Mouse (Mus musculus) layer of hippocampus, adult 11-12 months (tissue): ENCODE results near the gene Poldip2.

Experiments
- DNase-seq: peaks from one replicate; pipeline ENCODE4 v3.0.0; 2022; ENCODE audit warnings: low spot score

Gene Poldip2

GRCm38 (mm10) chr11:78512025-78512957 lies at the start of gene Poldip2, which contains the start of gene Tmem199:
TSS of gene Poldip2 (plus strand) at chr11:78512193.
TSS of gene Tmem199 (minus strand) at chr11:78512172.
- peak; percentile 89 for DNase-seq

- DNase-seq = no peak
These were observed 49.3 kb upstream of the Poldip2 start for GRCm38 (mm10) chr11:78462669-78463068.

GRCm38 (mm10) chr11:78463286-78464036 lies 48.5 kb upstream of the Poldip2 start:
- DNase-seq = no peak

GRCm38 (mm10) chr11:78465116-78465515 lies 46.9 kb upstream of the Poldip2 start:
- no peak for DNase-seq

- DNase-seq = peak; percentile 79
These were observed 46.3 kb upstream of the Poldip2 start, which contains the start of gene Slc46a1 for GRCm38 (mm10) chr11:78465568-78466180. TSS of gene Slc46a1 (plus strand) at chr11:78465697.

GRCm38 (mm10) chr11:78466242-78466912 lies 45.6 kb upstream of the Poldip2 start:
- DNase-seq = no peak

- no peak for DNase-seq
These were observed 44.5 kb upstream of the Poldip2 start for GRCm38 (mm10) chr11:78467515-78467914.

GRCm38 (mm10) chr11:78467932-78468331 lies 44.1 kb upstream of the Poldip2 start:
- no peak for DNase-seq

- DNase-seq = no peak
These were observed 40.5 kb upstream of the Poldip2 start for GRCm38 (mm10) chr11:78471326-78472103.

- no peak for DNase-seq
These were observed 36.7 kb upstream of the Poldip2 start for GRCm38 (mm10) chr11:78475289-78475688.

- DNase-seq = no peak
These were observed 28.4 kb upstream of the Poldip2 start for GRCm38 (mm10) chr11:78483639-78484038.

- DNase-seq = peak; percentile 82
These were observed 23.8 kb upstream of the Poldip2 start for GRCm38 (mm10) chr11:78488168-78488567.

- DNase-seq = peak; percentile 32
These were observed 21.2 kb upstream of the Poldip2 start for GRCm38 (mm10) chr11:78490781-78491241.

- no peak for DNase-seq
These were observed 16.1 kb upstream of the Poldip2 start for GRCm38 (mm10) chr11:78495904-78496303.

GRCm38 (mm10) chr11:78497071-78497541 lies 14.9 kb upstream of the Poldip2 start:
- DNase-seq = peak; percentile 41

GRCm38 (mm10) chr11:78497544-78498522 lies 14.2 kb upstream of the Poldip2 start, which contains the start of gene Sarm1:
TSS of gene Sarm1 (minus strand) at chr11:78497754.
- DNase-seq = peak; percentile 96

- no peak for DNase-seq
These were observed 13.0 kb upstream of the Poldip2 start, which contains the start of gene Vtn for GRCm38 (mm10) chr11:78499004-78499403. TSS of gene Vtn (plus strand) at chr11:78499091.

- no peak for DNase-seq
These were observed 12.4 kb upstream of the Poldip2 start for GRCm38 (mm10) chr11:78499543-78499942.

GRCm38 (mm10) chr11:78500623-78501202 lies 11.3 kb upstream of the Poldip2 start:
- no peak for DNase-seq
